Mouse (Mus musculus) erythroblast, embryonic 14.5 days (primary cell): ENCODE measurements around the gene Plekha4.
"Not testable (repeated sequence)": the region's sequence is repeated elsewhere in the genome, so short reads cannot be mapped to it uniquely, and the experiment has no call there.

Experiments
- GATA1 ChIP-seq: IDR thresholded peaks from 2 replicates; pipeline ENCODE4 v1.6.1; 2012; ENCODE audit warnings: low read length, inconsistent platforms, mixed read lengths
- TAL1 ChIP-seq: IDR thresholded peaks from 3 replicates; pipeline ENCODE4 v1.6.1; 2012; ENCODE audit warnings: low read length, inconsistent platforms, mixed read lengths

DNA sequence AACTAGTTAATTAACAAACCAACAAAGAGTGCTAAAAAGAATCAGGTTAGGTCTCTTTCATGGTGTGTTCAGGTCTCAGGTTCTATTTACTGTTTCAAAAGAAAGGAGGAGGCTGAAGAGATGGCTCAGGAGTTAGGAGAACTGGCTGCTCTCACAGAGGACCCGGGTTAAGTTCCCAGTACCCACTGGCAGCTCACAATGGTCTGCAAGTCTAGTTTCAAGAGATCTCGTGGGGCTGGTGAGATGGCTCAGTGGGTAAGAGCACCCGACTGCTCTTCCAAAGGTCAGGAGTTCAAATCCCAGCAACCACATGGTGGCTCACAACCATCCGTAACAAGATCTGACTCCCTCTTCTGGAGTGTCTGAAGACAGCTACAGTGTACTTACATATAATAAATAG is 45.8 kb upstream of the Plekha4 start:
- not testable (repeated sequence) for TF ChIP-seq GATA1, TAL1
